Mouse (Mus musculus) MEL (cell line): ENCODE results near the gene Dlgap3. TPM values are rescaled to one million over a fixed set of nuclear protein-coding genes. Genes with fewer than 3 reads are reported as not detected.

ENCODE experiments used
- DNase-seq: peaks from one replicate; pipeline ENCODE4 v3.0.0; 2011; ENCODE audit warnings: low read depth, low spot score
- H3K27ac ChIP-seq: 2 replicates; pipeline ENCODE4 v1.5.1; 2012; ENCODE audit warnings: low read depth, mild to moderate bottlenecking, control low read depth, low read length, moderate library complexity; ENCODE audit not compliant: control insufficient read depth
- H3K27me3 ChIP-seq, 2 experiments: fragments of 150-350 bp in 1 of 2; sonication (generic) in 1 of 2; 2 replicates each; pipeline ENCODE4 v1.6.1; 2012; ENCODE audit warnings: low read length in 2 of 2, mild to moderate bottlenecking in 2 of 2, improper control_type of control experiment in 1 of 2, moderate library complexity in 1 of 2; ENCODE audit not compliant: insufficient read depth in 2 of 2, control insufficient read depth in 1 of 2
- H3K36me3 ChIP-seq, 2 experiments: 2 replicates each; pipeline ENCODE4 v1.6.1; 2012 to 2014; ENCODE audit warnings: low read length in 2 of 2, improper control_type of control experiment in 1 of 2, inconsistent platforms in 1 of 2, mild to moderate bottlenecking in 1 of 2; ENCODE audit not compliant: insufficient read depth in 2 of 2, control insufficient read depth in 1 of 2
- H3K4me1 ChIP-seq, 2 experiments: fragments of 150-350 bp in 1 of 2; sonication (generic) in 1 of 2; 2 replicates each; pipeline ENCODE4 v1.6.1; 2012; ENCODE audit warnings: low read length in 2 of 2, improper control_type of control experiment in 1 of 2, mild to moderate bottlenecking in 1 of 2; ENCODE audit not compliant: insufficient read depth in 2 of 2, control insufficient read depth in 1 of 2
- H3K4me3 ChIP-seq, 2 experiments: fragments of 150-350 bp in 1 of 2; sonication (generic) in 1 of 2; 2 replicates each; pipeline ENCODE4 v1.5.1; 2012; ENCODE audit warnings: low read depth in 2 of 2, low read length in 2 of 2, mild to moderate bottlenecking in 2 of 2, moderate library complexity in 2 of 2, control low read depth in 1 of 2, improper control_type of control experiment in 1 of 2; ENCODE audit not compliant: control insufficient read depth in 1 of 2, insufficient read depth in 1 of 2
- H3K79me2 ChIP-seq: 2 replicates; pipeline ENCODE4 v1.6.1; 2012; ENCODE audit warnings: mild to moderate bottlenecking, low read length, moderate library complexity; ENCODE audit not compliant: control insufficient read depth, poor library complexity, insufficient read depth
- H3K9ac ChIP-seq: 2 replicates; pipeline ENCODE4 v1.6.1; 2012; ENCODE audit warnings: low read depth, mild to moderate bottlenecking, control low read depth, low read length, moderate library complexity; ENCODE audit not compliant: control insufficient read depth, poor library complexity, severe bottlenecking
- H3K9me3 ChIP-seq: fragments of 150-350 bp; sonication (generic); replicated peaks from 2 replicates; pipeline ENCODE4 v1.6.1; 2012; ENCODE audit warnings: mild to moderate bottlenecking, low read length, improper control_type of control experiment, moderate library complexity; ENCODE audit not compliant: insufficient read depth
- CHD1 ChIP-seq: IDR thresholded peaks from 2 replicates; pipeline ENCODE4 v1.6.1; 2012; ENCODE audit warnings: low read depth, mild to moderate bottlenecking, inconsistent platforms, low read length, improper control_type of control experiment
- GATA1 ChIP-seq: IDR thresholded peaks from 2 replicates; pipeline ENCODE4 v1.6.1; 2011; ENCODE audit warnings: low read depth, low read length, improper control_type of control experiment
- MYB ChIP-seq: IDR thresholded peaks from 2 replicates; pipeline ENCODE4 v1.6.1; 2011; ENCODE audit warnings: mild to moderate bottlenecking, low read depth, low read length, improper control_type of control experiment
- NRF1 ChIP-seq: IDR thresholded peaks from 2 replicates; pipeline ENCODE4 v1.6.1; 2014; ENCODE audit warnings: low read depth, mild to moderate bottlenecking, inconsistent platforms, low read length, improper control_type of control experiment, moderate library complexity; ENCODE audit not compliant: poor library complexity, insufficient read depth, severe bottlenecking
- POLR2A ChIP-seq, 2 experiments: IDR thresholded peaks; 2 replicates each; pipeline ENCODE4 v1.6.1; 2011 to 2012; ENCODE audit warnings: low read length in 2 of 2, mild to moderate bottlenecking in 2 of 2, control low read depth in 1 of 2, improper control_type of control experiment in 1 of 2, low read depth in 1 of 2, moderate library complexity in 1 of 2; ENCODE audit not compliant: control insufficient read depth in 1 of 2, insufficient read depth in 1 of 2, poor library complexity in 1 of 2
- POLR2AphosphoS5 ChIP-seq: IDR thresholded peaks from 2 replicates; pipeline ENCODE4 v1.6.1; 2012; ENCODE audit warnings: low read depth, borderline replicate concordance, mild to moderate bottlenecking, inconsistent platforms, low read length, moderate library complexity, mixed read lengths
- RAD21 ChIP-seq: IDR thresholded peaks from 2 replicates; pipeline ENCODE4 v1.6.1; 2011; ENCODE audit warnings: mild to moderate bottlenecking, low read depth, low read length, improper control_type of control experiment
- ZKSCAN1 ChIP-seq: IDR thresholded peaks from 2 replicates; pipeline ENCODE4 v1.6.1; 2012; ENCODE audit warnings: low read depth, mild to moderate bottlenecking, inconsistent platforms, low read length, improper control_type of control experiment, moderate library complexity
- polyA plus RNA-seq, 2 experiments: library from polyadenylated mRNA; stranded (reverse) in 1 of 2; unstranded in 1 of 2; fragments of >175 nt in 1 of 2; fragments of >200 nt in 1 of 2; gene quantifications; 2 replicates each; pipeline versions ENCODE4 v1.2.1 to v1.2.4; 2012; ENCODE audit warnings: low replicate concordance in 2 of 2, low read depth in 1 of 2; ENCODE audit not compliant: insufficient read length in 2 of 2, insufficient read depth in 1 of 2, missing spikeins in 1 of 2
- total RNA-seq: library from RNA; depleted of rRNA; stranded (reverse); fragments of 300-350 nt; gene quantifications from 2 replicates; pipeline ENCODE4 v1.2.3, GENCODE M21; 2012

The Dlgap3 gene
- total and polyA plus RNA-seq, 3 experiments = not detected

DNA sequence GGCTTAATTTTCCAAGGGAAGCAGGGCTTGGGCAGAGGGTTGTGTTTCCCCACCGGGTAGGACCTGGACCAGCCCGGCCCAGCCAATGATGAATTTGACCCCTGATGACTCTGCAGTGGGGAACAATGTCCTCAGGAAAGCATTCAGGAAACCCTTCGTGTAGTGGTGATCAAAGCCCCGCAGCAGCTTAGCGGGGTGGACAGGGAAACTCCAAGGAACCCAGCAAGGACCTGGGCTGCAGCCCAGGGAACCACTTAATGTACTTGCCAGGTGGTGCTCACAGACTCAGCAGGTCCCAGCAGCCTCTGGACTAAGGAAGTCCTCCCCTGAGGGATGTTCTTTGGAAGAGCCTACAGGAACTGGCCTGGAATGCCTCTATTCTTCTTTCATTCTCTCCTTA lies 87.7 kb downstream of the Dlgap3 start:
- Histone ChIP-seq H3K9ac (no peak overlapping the region), H3K79me2 (no peaks in the 10 kb centered on the region), H3K27me3 (no peaks in the 10 kb centered on the region), H3K4me1 (no peaks in the 10 kb centered on the region), H3K36me3 (no peaks in the 10 kb centered on the region), H3K27ac (no peak overlapping the region), H3K9me3 (no peaks in the 10 kb centered on the region), H3K4me3 (no peak overlapping the region)
- no peak for DNase-seq
- no peak for TF ChIP-seq CHD1

GRCm38 (mm10) chr4:127258186-127258897 lies 89.3 kb downstream of the Dlgap3 start:
- no peaks in the 10 kb centered on the region for H3K9me3 ChIP-seq
- H3K79me2 ChIP-seq = no peaks in the 10 kb centered on the region
- H3K4me1 ChIP-seq = no peaks in the 10 kb centered on the region
- no peak overlapping the region for H3K27ac ChIP-seq
- no peak overlapping the region for H3K4me3 ChIP-seq
- no peaks in the 10 kb centered on the region for H3K27me3 ChIP-seq
- DNase-seq = no peak
- H3K36me3 ChIP-seq = no peaks in the 10 kb centered on the region
- TF ChIP-seq ZKSCAN1 (no peak), POLR2AphosphoS5 (no peak), NRF1 (no peak)
- H3K9ac ChIP-seq = no peak overlapping the region

- Histone ChIP-seq H3K27me3 (no peaks in the 10 kb centered on the region), H3K79me2 (no peaks in the 10 kb centered on the region), H3K36me3 (no peaks in the 10 kb centered on the region), H3K9me3 (no peaks in the 10 kb centered on the region), H3K4me3 (no peak overlapping the region), H3K9ac (no peak overlapping the region), H3K4me1 (no peaks in the 10 kb centered on the region), H3K27ac (no peak overlapping the region)
- TF ChIP-seq MYB = no peak
- TF ChIP-seq GATA1 = no peak
- TF ChIP-seq POLR2A (IDR thresholded peaks at IDR 0.05; ENCODE audit: control insufficient read depth in 1 of 2, insufficient read depth in 1 of 2, low read depth in 1 of 2, low read length in 2 of 2, poor library complexity in 1 of 2) = no peak
- TF ChIP-seq RAD21 = no peak
- DNase-seq = no peak
Observed at GRCm38 (mm10) chr4:127261601-127262000, 92.6 kb downstream of the Dlgap3 start.
